Mouse (Mus musculus) CH12F3 (cell line): ENCODE results near the gene Nt5c.
"Not testable (repeated sequence)": the region's sequence is repeated elsewhere in the genome, so short reads cannot be mapped to it uniquely, and the experiment has no call there.

Experiments used
- in situ Hi-C: fragments of 300-500 bp; cut with MboI; formaldehyde crosslinking; loops from 2 replicates; pipeline ENCODE4 v1.14.3; 2020; ENCODE audit warnings: low sequenced_read_pairs

The Nt5c gene

DNA sequence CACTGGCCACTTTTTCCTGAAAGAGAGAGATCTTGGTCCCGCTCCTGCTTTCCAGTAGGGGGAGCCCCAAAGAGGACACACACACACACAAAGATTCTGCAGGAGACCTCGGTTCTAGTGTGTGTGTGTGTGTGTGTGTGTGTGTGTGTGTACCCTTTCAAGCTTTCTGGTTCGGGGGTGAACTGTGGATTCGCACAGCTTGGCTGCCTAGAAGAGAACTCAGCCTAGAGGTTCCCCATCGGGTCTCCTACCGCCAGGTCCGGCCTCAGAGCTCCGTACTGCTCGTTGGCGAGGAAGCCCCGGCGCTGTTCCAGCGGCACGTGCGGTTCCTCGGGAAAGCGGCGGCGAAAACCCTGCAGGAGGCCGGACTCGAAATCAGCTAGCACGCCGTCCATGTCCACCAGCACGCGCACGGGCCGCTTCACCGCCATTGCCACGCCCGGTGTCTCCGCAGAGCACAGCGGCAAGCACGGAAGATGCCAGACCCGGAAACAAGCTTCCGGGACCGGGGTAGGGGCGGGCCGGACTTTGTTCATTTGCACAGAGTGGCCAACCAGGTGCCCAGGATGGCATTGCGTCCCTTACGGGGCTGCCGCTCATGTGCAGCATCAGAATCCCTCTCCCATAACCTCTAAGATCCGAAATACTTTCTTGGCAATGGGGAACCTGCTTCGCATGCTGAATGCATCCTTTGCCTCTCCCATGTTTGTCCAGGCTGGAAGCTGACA, at the start of gene Nt5c:
Gene Nt5c (minus strand): TSS at position 507 of the 728 bp plus-strand sequence.
- in situ Hi-C loops: no loop called here

- in situ Hi-C loops: no loop called here
These were observed 46.4 kb upstream of the Nt5c start for GRCm38 (mm10) chr11:115538045-115538444.

DNA sequence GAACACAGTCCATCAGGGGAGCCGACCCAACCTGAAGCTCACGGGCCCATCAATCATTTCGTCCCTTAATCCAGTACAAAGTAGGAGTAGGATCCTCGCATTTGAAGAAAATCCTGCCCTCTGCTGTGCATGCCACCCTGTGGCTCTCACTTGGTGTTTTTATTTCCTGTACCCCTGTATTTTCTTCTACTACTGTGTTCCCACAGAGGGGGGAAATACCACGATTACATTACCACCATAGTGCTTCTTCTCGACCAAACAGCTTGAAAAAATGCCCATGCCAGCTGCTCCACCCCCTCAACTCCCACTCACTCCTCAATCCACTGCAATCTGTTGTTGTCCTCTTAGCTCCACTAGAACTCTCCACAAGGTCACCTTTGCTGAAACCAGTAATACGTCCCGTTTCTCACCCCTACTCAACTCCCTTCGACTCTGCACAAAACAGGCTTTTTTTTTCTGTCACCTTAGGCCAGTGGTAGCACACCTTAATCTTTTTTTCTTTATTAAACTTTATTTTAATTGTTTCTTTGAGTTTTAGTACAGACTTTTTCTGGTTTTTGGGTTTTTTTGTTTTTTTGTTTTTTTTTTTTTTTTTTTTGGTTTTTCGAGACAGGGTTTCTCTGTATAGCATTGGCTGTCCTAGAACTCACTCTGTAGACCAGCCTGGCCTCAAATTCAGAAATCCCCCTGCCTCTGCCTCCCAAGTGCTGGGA, 45.4 kb upstream of the Nt5c start:
- in situ Hi-C loops: no loop called here

- in situ Hi-C loops: no loop called here
These were observed 44.5 kb upstream of the Nt5c start, which contains the start of gene Sumo2 for GRCm38 (mm10) chr11:115536038-115536681. Gene Sumo2, minus strand, starts transcription at chr11:115536276.

- in situ Hi-C loops: no loop called here
These were observed 43.9 kb upstream of the Nt5c start for GRCm38 (mm10) chr11:115535401-115536037.

DNA sequence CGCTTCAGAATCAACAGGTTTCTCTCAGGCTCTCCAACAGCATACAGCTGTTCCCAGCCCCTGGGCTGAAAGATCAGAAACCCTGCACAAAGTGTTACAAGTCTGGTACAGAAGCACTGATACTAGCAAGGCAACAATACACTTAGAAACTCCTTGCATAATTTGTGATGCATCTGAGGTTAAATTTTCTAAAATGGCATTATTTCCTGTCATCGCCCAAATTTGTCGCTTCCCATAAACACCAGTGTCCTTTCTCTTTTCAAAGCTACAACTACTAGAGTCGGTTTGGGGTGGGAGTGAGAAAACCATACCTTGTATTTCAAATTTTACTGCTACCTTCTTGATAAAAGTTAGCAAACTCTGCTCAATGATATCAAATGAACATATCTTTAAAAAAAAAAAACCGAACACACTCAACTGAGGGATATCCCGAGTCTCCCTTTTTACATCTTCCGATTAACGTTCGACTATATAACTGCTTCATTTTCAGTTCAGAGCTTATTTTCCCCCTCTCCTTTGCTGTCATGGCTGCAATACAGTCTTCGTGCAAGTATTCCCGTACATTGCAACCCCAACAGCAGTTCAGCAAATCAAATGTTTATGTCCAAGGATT, 43.2 kb upstream of the Nt5c start:
- in situ Hi-C loops: no loop called here

- in situ Hi-C loops: not testable (repeated sequence)
These were observed 34.8 kb upstream of the Nt5c start for GRCm38 (mm10) chr11:115526446-115526845.

- in situ Hi-C loops: no loop called here
These were observed 31.0 kb upstream of the Nt5c start for GRCm38 (mm10) chr11:115522703-115523102.

DNA sequence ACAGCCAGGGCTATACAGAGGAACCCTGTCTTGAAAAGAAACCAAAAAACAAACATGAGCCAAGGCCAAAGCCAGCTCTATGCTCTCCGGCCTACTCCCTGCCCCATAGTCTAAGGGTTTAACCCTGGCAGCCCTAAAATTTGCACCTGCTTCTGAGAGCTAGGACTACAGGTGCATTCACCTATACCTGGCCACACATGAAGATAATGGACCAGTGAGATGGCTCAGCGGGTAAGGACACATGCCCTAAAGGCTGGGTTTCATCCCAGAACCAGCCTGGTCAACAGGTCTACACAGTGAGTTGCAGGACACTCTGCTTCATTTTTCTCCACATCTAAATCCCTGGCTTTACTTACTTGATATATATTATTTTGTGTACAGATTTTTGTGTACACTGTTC, 30.6 kb upstream of the Nt5c start:
- in situ Hi-C loops: no loop called here

- in situ Hi-C loops: no loop called here
These were observed 29.4 kb upstream of the Nt5c start for GRCm38 (mm10) chr11:115521080-115521479.

- in situ Hi-C loops: no loop called here
These were observed 28.6 kb upstream of the Nt5c start for GRCm38 (mm10) chr11:115520218-115520617.

DNA sequence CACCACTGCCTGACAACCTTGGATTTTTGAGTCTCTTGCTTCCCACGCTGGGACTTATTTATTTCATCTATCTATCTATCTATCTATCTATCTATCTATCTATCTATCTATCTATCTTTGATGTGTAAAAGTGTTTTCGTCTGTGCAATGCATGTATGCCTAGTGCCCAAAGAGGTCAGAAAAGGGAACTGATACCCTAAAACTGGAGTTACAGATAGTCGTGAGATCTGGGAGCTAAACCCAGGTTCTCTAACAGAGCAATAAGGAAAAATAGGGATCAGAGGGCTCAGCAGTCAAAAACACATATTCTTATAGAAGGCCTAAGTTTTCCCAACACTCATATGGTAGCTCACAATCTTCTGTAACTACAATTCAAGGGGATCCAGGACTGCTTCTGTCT, 27.9 kb upstream of the Nt5c start:
- in situ Hi-C loops: no loop called here

- in situ Hi-C loops: no loop called here
These were observed 27.0 kb upstream of the Nt5c start for GRCm38 (mm10) chr11:115518693-115519092.

DNA sequence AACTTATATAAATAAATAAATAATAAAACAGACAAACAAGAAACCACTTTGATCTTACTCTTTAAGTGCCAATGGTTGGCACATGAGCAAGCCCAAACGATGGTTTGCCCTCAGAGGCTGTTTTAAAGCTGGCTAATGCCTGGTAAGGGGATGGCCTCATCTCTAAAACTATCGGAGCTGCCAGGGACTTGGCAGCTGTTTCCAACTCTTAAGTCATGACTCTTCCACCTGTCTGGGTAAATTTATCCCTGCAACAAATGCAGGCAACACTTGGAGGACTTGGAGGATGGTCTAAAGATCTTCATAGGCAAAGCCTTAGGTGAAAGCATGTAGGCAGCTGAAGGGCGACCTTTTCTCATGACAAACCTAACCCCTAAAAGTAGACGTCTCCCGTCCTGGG, 25.3 kb upstream of the Nt5c start:
- in situ Hi-C loops: no loop called here

DNA sequence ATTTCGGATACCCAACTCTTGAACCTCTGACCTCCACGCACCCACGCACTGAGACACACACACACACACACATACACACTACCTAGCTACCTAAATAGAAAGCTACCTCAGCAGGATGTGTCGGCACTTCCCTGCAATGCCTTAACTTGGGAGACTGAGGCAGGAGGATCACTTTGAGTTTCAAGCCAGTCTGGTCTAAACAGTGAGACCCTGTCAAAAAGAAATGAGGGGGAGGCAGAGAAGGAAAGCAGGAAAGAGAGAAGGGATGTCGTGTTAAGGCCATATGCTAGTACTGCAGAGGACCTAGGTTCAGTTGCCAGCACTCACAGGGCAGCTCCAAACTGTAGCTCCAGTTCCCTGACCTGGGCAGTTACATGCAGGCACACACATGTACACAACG, 23.4 kb upstream of the Nt5c start:
- in situ Hi-C loops: no loop called here

- in situ Hi-C loops: no loop called here
These were observed 22.6 kb upstream of the Nt5c start, which contains the start of gene Jpt1 for GRCm38 (mm10) chr11:115514238-115514663. Gene Jpt1, minus strand, starts transcription at chr11:115514387.

DNA sequence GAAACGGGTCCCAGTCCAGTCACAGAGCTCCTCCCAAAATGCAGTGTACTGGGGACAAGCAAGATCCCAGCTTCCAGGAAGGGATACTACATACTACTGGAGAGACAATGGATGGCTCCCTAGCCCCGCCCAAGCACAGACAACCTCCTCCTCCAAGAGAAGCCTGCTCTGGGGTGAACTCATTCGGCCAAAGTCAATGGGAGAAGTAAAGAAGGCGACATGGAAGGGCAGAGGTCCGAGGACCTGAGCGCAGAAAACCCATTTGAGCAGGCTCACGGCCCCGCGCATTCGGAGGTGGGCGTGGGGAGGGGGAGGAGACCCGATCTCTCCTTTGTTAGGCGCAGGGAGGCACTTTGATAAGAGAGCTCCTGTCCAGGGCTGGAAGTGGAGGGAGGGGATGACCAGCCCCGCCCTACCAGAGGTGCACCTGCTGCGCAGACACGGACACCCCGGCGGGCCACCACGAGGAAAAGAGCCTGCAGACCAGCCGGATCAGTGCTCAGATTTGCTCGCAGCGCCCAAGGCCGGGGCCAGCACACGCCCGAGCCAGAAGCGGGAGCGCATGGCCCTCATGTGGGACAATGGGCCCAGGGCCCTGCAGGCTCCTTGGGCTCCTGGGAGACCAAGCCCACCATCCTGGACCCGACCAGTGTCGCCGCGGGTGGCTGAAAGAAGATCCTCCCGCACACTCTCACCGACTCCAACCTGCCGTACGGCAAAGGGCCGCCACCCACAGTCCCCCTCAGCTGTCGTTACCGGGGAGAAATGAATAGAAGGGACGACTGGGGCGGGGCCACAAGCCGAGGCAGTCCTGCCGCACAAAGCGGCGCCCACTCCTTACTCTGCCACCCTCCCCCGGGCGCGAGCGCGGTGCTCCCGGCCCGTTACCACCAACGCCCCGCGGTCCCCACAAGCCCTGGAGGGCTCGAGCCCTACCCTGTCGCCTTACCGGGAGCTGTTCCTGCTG, 21.9 kb upstream of the Nt5c start:
- in situ Hi-C loops: no loop called here

DNA sequence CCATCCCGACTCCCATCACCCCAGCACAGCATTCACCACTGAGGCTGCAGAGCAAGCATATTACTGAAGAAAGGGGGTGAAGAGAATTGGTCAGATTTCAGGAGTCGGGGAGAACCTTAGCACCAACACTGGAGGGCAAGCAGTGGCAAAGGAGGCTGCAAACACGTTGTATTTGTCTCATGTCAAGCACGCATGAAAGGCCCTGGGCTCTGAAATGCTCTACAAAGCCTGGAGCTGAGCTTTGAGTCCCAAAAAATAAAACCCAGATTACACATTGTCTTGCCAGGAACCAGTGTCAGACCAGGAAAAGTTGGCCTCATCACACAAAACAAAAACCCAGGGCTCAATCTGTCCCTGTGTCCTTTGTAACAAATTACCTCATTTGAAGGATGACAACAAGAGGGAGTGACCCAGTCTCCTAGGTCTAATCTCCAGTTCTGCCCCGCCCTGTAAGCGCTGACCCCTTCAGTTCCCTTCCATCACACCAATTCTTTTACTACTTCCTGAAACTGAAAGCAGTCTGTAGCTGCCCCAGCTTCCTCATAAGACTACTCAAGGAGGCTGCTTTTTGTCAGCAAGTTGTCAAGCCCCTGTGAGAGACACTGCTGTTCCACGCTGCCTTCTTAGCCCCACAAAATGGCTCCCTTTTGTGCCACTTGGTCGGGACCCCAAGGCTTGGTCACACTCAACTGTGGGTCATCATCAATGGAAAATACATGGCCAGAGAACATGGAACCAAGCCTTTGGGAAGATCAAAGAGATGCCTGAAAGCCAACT, 20.9 kb upstream of the Nt5c start:
- in situ Hi-C loops: no loop called here

DNA sequence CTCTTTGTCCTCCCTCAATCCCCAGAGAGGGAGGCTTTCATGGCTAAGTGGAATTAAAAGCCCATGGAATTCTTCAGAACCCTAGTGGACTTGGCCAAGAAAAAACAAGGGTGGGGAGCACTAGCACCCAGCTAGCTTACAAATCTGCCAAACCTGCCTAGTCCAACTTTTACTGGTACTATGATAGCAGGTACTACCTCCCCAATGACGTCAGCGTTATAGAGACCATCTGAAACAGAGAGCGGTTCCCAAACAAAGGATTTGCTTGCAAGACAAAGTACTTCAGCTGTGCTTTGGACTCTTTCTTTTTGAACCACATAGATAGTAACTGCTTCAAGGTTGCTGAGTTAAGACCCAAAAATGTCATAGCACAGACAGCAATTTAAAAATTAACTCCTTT, 20.3 kb upstream of the Nt5c start:
- in situ Hi-C loops: no loop called here
